Mouse (Mus musculus) heart, adult 2 months (tissue): ENCODE results near the gene Mllt11.

ENCODE experiments used
- CTCF ChIP-seq: fragments of 200-600 bp; IDR thresholded peaks from 2 replicates; pipeline ENCODE4 v1.8.1; 2022; ENCODE audit warnings: antibody characterized with exemption, mild to moderate bottlenecking, moderate library complexity
- EP300 ChIP-seq: fragments of 200-500 bp; IDR thresholded peaks from 2 replicates; pipeline ENCODE4 v1.6.1; 2011; ENCODE audit warnings: low read depth, low read length, control low read depth; ENCODE audit not compliant: insufficient read depth
- POLR2A ChIP-seq: fragments of 200-500 bp; IDR thresholded peaks from 2 replicates; pipeline ENCODE4 v1.6.1; 2011; ENCODE audit warnings: mild to moderate bottlenecking, low read depth, low read length, control low read depth; ENCODE audit not compliant: insufficient read depth

DNA sequence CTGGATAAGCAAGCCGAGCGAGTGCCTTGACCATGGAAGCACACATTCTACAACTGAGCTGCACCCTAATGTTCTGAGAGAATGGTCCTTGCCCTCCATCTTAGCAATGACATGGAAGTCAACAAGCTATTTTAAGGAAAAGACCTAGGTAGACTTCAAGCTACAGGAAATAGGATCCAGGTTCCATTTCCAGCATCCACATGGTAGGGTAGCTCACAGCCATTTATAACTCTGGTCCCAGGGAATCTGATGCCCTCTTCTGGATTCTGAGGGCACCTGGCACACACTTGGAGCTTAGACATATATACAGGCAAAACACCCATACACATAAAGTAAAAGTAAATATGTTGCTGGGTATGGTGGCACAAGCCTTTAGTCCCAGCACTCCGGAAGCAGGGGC lies 34.1 kb upstream of the Mllt11 start:
- TF ChIP-seq CTCF, result no peak
- TF ChIP-seq EP300, result no peak
- TF ChIP-seq POLR2A, result no peak
